Mouse (Mus musculus) stomach, embryonic 14.5 days (tissue): ENCODE data around the gene Fgf15. TPM values are rescaled to one million over a fixed set of nuclear protein-coding genes. Genes with fewer than 3 reads are reported as not detected.

Experiments
- ATAC-seq: fragments of 200-750 bp; cut with Nextera tagmentation; 2 replicates; pipeline ENCODE4 v1.8.0; 2017; ENCODE audit warnings: low read depth, moderate TSS enrichment; ENCODE audit not compliant: insufficient number of reproducible peaks, insufficient read depth, low FRiP score
- H3K27ac ChIP-seq: fragments of 300-500 bp; sonication (generic); 2 replicates; pipeline ENCODE4 v1.5.1; 2014; ENCODE audit warnings: mild to moderate bottlenecking, low read length, moderate library complexity, mixed read lengths
- H3K27me3 ChIP-seq: fragments of 300-500 bp; sonication (generic); 2 replicates; pipeline ENCODE4 v1.6.1; 2014; ENCODE audit warnings: low read length, control low read depth, mixed read lengths; ENCODE audit not compliant: control insufficient read depth, insufficient read depth
- H3K36me3 ChIP-seq: fragments of 300-500 bp; sonication (generic); 2 replicates; pipeline ENCODE4 v1.6.1; 2014; ENCODE audit warnings: mild to moderate bottlenecking, control low read depth, low read length, moderate library complexity, mixed read lengths; ENCODE audit not compliant: control insufficient read depth, insufficient read depth
- H3K4me1 ChIP-seq: fragments of 300-500 bp; sonication (generic); 2 replicates; pipeline ENCODE4 v1.6.1; 2014; ENCODE audit warnings: low read length, control low read depth, mixed read lengths; ENCODE audit not compliant: control insufficient read depth, insufficient read depth
- H3K4me2 ChIP-seq: fragments of 300-500 bp; sonication (generic); replicated peaks from 2 replicates; pipeline ENCODE4 v1.6.1; 2014; ENCODE audit warnings: low read depth, low read length, control low read depth
- H3K4me3 ChIP-seq: fragments of 300-500 bp; sonication (generic); 2 replicates; pipeline ENCODE4 v1.5.1; 2014; ENCODE audit warnings: low read depth, low read length, control low read depth
- H3K9ac ChIP-seq: fragments of 300-500 bp; sonication (generic); replicated peaks from 2 replicates; pipeline ENCODE4 v1.6.1; 2014; ENCODE audit warnings: low read depth, mild to moderate bottlenecking, control low read depth, low read length, moderate library complexity, mixed read lengths
- H3K9me3 ChIP-seq: fragments of 300-500 bp; sonication (generic); 2 replicates; pipeline ENCODE4 v1.6.1; 2016; ENCODE audit warnings: low read depth, low read length, control low read depth; ENCODE audit not compliant: control insufficient read depth
- WGBS: fragments of 180-500 bp; shearing (Covaris S2); extraction: QIAGEN DNeasy Blood & Tissue Kit; methylation state at CpG from one replicate; pipeline ENCODE4 v1.1.7; 2014; 5-methylcytosine and 5-hydroxymethylcytosine counted together
- polyA plus RNA-seq: library from polyadenylated mRNA; unstranded; fragments of >200 nt; fragmentation: Nextera tagmentation; extraction: Ambion mirVana; gene quantifications from 2 replicates; pipeline ENCODE4 v1.2.1, GENCODE M21; 2014

Fgf15 gene
- polyA plus RNA-seq, 1 experiment from 2014 or later: not detected

DNA sequence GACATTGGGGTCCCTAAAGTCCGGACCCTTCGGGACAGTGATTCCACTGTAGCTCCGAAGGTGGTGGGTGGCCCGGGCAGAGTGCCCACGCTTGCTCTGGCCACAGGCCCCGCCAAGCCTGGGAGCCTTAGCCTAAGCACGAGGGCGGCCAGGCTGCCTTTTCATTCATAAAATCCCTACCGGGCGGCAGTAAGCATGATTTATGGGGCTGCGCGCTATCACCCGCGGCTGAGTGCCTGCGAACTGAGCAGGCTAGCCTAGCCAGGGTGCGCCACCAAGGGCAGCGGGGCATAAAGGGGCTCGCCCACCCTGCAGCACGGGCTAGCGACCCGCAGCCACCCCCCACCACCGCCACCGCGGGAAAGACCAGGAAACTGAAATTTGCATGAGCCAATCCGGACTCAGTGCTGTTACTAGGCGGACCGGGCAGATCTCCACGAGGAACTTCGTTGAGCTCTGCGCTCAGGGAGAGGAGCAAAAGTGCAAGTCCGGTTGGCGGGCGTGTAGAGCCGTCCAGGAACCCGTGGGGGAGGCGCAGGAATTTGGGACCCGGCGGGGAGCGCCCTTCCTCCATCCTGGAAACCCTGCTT, 45.0 kb downstream of the Fgf15 start:
- Histone ChIP-seq H3K9ac (peak overlapping the region; percentile 58), H3K4me3 (peak overlapping the region; percentile 49), H3K9me3 (no peaks in the 10 kb centered on the region), H3K4me2 (peak overlapping the region; percentile 96), H3K27ac (peak overlapping the region; percentile 89), H3K4me1 (peaks cover 22% of the 10 kb centered on the region), H3K36me3 (peaks cover 9% of the 10 kb centered on the region), H3K27me3 (peaks cover 3% of the 10 kb centered on the region; the same call in 1 of the 2 replicates)
- WGBS: under 1% methylated on average over 39 of the region's 39 CpGs
- peak; percentile 77 for ATAC-seq

GRCm38 (mm10) chr7:144942071-144942743, 45.9 kb downstream of the Fgf15 start:
- under 1% methylated on average over 35 of the region's 35 CpGs for WGBS
- Histone ChIP-seq H3K4me1 (peaks cover 18% of the 10 kb centered on the region), H3K27ac (peak overlapping the region; percentile 89), H3K36me3 (no peaks in the 10 kb centered on the region), H3K4me3 (peak overlapping the region; percentile 49), H3K9me3 (no peaks in the 10 kb centered on the region), H3K4me2 (peak overlapping the region; percentile 96), H3K9ac (no peak overlapping the region), H3K27me3 (peaks cover 3% of the 10 kb centered on the region; the same call in 1 of the 2 replicates)
- ATAC-seq: no peak

GRCm38 (mm10) chr7:144942744-144943135, 46.4 kb downstream of the Fgf15 start:
- under 1% methylated on average over 20 of the region's 20 CpGs for WGBS
- Histone ChIP-seq H3K4me3 (peak overlapping the region; percentile 49), H3K4me2 (peak overlapping the region; percentile 96), H3K27me3 (peaks cover 3% of the 10 kb centered on the region; the same call in 1 of the 2 replicates), H3K27ac (no peak overlapping the region), H3K9ac (no peak overlapping the region; the same call in 1 of the 2 replicates), H3K9me3 (no peaks in the 10 kb centered on the region), H3K36me3 (no peaks in the 10 kb centered on the region), H3K4me1 (peaks cover 18% of the 10 kb centered on the region)
- no peak for ATAC-seq

GRCm38 (mm10) chr7:144943254-144943653, 46.9 kb downstream of the Fgf15 start:
- peak overlapping the region; percentile 96 for H3K4me2 ChIP-seq
- H3K36me3 ChIP-seq: no peaks in the 10 kb centered on the region
- H3K9ac ChIP-seq: no peak overlapping the region; the same call in 1 of the 2 replicates
- H3K27me3 ChIP-seq: peaks cover 3% of the 10 kb centered on the region; the same call in 1 of the 2 replicates
- whole genome bisulfite sequencing: under 1% methylated on average over 45 of the region's 45 CpGs
- H3K4me1 ChIP-seq: peaks cover 18% of the 10 kb centered on the region
- H3K9me3 ChIP-seq: no peaks in the 10 kb centered on the region
- H3K4me3 ChIP-seq: peak overlapping the region; percentile 49
- H3K27ac ChIP-seq: no peak overlapping the region
- ATAC-seq: peak; percentile 47

Other genes with a start within 250 kb of the Fgf15 start
- 65.0 and 69.8 TPM in 2 replicates for gene Ano1, start 144.6 kb upstream of the Fgf15 start, polyA plus RNA-seq
- gene Fgf3, start 58.4 kb upstream of the Fgf15 start, polyA plus RNA-seq: not detected in 2 replicates
- gene Fgf4, start 49.2 kb upstream of the Fgf15 start, polyA plus RNA-seq: not detected in 2 replicates
- 23.7 and 25.8 TPM in 2 replicates for gene LTO1, start 18.6 kb downstream of the Fgf15 start, polyA plus RNA-seq
- 82.9 and 95.3 TPM in 2 replicates for gene Ccnd1, start 43.4 kb downstream of the Fgf15 start, polyA plus RNA-seq